Mouse (Mus musculus): ENCODE measurements around the gene Gltp. TPM values are rescaled to one million over a fixed set of nuclear protein-coding genes. Genes with fewer than 3 reads are reported as not detected.
A peak's percentile ranks its signal among the peaks of the same experiment; 100 is the strongest.

Gltp gene
- polyA plus RNA-seq, 1 experiment from 2014 or later: 65.0 TPM

DNA sequence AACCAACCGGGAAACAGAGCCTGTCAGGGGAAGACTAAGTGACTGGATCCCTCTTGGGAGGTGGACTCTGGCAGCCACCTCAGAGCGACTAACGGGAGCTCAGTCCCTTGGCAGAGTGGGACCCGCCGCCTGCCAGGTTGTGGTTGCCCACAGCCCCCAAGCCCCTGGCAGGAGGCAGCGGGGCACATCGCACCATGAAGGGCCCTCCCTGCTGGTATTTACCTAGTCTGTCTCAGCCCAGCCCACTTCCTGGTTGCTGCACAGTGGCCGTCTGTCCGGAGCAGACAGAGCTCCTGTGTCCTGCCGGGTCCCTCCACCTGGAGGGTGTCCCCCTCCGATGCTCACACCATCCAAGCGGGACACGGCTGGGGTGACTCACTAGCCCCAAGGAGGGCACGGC, 39.8 kb downstream of the Gltp start:
- Histone ChIP-seq H3K4me3 (replicated peaks; ENCODE audit: low read depth, low read length) (no peak overlapping the region), H3K36me3 (ENCODE audit: insufficient read depth, low read length) (no peaks in the 10 kb centered on the region), H3K9ac (ENCODE audit: low read depth, low read length) (no peak overlapping the region; the same call in 1 of the 2 replicates), H3K9me3 (replicated peaks; ENCODE audit: low read length) (no peaks in the 10 kb centered on the region), H3K4me1 (replicated peaks; ENCODE audit: insufficient read depth, low read length) (peaks cover 25% of the 10 kb centered on the region), H3K27ac (no peak overlapping the region; the same call in 1 of the 2 replicates), H3K4me2 (ENCODE audit: low read length) (peak overlapping the region; percentile 27; the same call in 1 of the 2 replicates), H3K27me3 (ENCODE audit: insufficient read depth, low read length) (no peaks in the 10 kb centered on the region)
- ATAC-seq (replicated peaks; ENCODE audit: low FRiP score, low read depth) (no peak), DNase-seq (ENCODE audit: low spot score) (no peak)
- TF ChIP-seq CTCF (IDR thresholded peaks at IDR 0.05; ENCODE audit: low read depth): no peak
- 25% methylated on average over 14 of the region's 14 CpGs for WGBS

GRCm38 (mm10) chr5:114648728-114649311, 42.0 kb downstream of the Gltp start:
- no peak overlapping the region for H3K4me2 ChIP-seq (ENCODE audit: low read length)
- peaks cover 25% of the 10 kb centered on the region for H3K4me1 ChIP-seq (replicated peaks; ENCODE audit: insufficient read depth, low read length)
- no peak overlapping the region for H3K4me3 ChIP-seq (replicated peaks; ENCODE audit: low read depth, low read length)
- no peak for TF ChIP-seq CTCF (IDR thresholded peaks at IDR 0.05; ENCODE audit: low read depth)
- no peaks in the 10 kb centered on the region for H3K9me3 ChIP-seq (replicated peaks; ENCODE audit: low read length)
- no peaks in the 10 kb centered on the region for H3K27me3 ChIP-seq (ENCODE audit: insufficient read depth, low read length)
- 56% methylated on average over 11 of the region's 11 CpGs for WGBS
- H3K27ac ChIP-seq: peak overlapping the region; percentile 27; the same call in 1 of the 2 replicates
- 0 out of 2 replicates have a peak overlapping the region, but pooled peaks have one; percentile 5 for H3K9ac ChIP-seq (ENCODE audit: low read depth, low read length)
- ATAC-seq (replicated peaks; ENCODE audit: low FRiP score, low read depth) (peak; percentile 27; the same call in 1 of the 2 replicates), DNase-seq (ENCODE audit: low spot score) (peak; percentile 32)
- no peaks in the 10 kb centered on the region for H3K36me3 ChIP-seq (ENCODE audit: insufficient read depth, low read length)

DNA sequence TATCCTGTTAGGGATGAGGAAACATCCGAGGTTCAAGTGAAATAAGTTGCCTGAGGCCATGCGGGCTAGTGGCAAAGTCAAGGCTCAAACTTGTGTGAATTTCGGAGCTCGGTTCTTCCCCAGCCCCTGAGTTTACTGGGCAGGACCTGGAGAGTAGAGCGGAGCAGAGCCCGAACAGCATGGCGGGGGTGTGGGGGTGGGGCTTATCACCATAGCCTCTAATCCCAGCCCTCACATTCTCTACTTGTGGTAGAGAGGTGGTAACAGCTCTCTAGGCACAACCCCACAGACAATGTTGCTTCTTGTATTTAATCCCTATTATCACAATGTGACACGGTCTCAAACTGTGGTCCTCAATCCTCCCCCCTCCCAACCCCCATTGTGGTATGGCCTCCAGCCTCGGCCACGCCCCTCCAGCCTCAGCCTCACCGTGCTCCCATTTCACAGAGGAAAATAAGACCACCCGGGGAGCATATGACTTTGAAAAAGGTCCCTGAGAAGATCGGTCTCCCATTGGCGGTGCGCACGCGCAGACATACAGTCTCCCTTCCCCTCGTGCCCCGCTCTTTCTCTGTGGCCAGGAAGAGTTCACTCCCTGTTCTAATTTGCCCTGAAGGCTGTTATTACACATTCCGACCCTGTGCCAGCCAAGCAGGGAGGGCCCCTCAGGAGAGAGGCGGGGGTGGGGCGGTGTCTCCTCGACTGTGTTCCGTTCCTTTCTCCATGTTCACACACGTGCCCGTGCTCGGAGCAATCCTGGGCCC, 43.4 kb downstream of the Gltp start:
- H3K9ac ChIP-seq (ENCODE audit: low read depth, low read length): 0 out of 2 replicates have a peak overlapping the region, but pooled peaks have one; percentile 18
- H3K4me3 ChIP-seq (replicated peaks; ENCODE audit: low read depth, low read length): peak overlapping the region; percentile 17; the same call in 1 of the 2 replicates
- no peaks in the 10 kb centered on the region for H3K9me3 ChIP-seq (replicated peaks; ENCODE audit: low read length)
- no peaks in the 10 kb centered on the region for H3K27me3 ChIP-seq (ENCODE audit: insufficient read depth, low read length)
- ATAC-seq (replicated peaks; ENCODE audit: low FRiP score, low read depth): peak; percentile 74
- H3K27ac ChIP-seq: peak overlapping the region; percentile 57
- peak; percentile 76 for DNase-seq (ENCODE audit: low spot score)
- peaks cover 25% of the 10 kb centered on the region for H3K4me1 ChIP-seq (replicated peaks; ENCODE audit: insufficient read depth, low read length)
- H3K4me2 ChIP-seq (ENCODE audit: low read length): peak overlapping the region; percentile 54
- TF ChIP-seq CTCF (IDR thresholded peaks at IDR 0.05; ENCODE audit: low read depth): no peak
- WGBS: 2% methylated on average over 27 of the region's 27 CpGs
- no peaks in the 10 kb centered on the region for H3K36me3 ChIP-seq (ENCODE audit: insufficient read depth, low read length)

DNA sequence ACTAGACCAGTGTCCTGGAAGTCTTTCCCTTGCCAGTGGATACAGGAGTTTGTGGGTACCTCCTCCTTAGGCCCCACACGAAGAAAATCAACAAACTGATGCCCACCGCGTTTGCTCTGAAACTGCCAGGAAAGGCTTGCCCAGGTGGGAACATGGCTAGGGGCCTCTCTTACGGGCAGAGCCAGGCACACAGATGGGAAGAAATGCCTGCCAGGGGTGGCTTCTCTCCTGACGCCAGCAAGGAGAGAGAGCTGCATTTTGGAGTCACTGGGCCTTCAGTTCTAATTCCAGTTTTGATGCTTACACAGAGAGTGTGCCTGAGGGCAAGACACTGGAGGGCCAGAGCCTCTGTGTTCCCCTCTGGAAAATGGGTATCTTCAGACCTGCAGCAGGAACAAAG, 44.9 kb downstream of the Gltp start:
- Histone ChIP-seq H3K4me3 (replicated peaks; ENCODE audit: low read depth, low read length) (no peak overlapping the region), H3K36me3 (ENCODE audit: insufficient read depth, low read length) (no peaks in the 10 kb centered on the region), H3K9ac (ENCODE audit: low read depth, low read length) (no peak overlapping the region), H3K4me2 (ENCODE audit: low read length) (no peak overlapping the region), H3K4me1 (replicated peaks; ENCODE audit: insufficient read depth, low read length) (peaks cover 17% of the 10 kb centered on the region), H3K9me3 (replicated peaks; ENCODE audit: low read length) (no peaks in the 10 kb centered on the region), H3K27ac (no peak overlapping the region), H3K27me3 (ENCODE audit: insufficient read depth, low read length) (no peaks in the 10 kb centered on the region)
- DNase-seq (ENCODE audit: low spot score): no peak
- TF ChIP-seq CTCF (IDR thresholded peaks at IDR 0.05; ENCODE audit: low read depth): no peak
- ATAC-seq (replicated peaks; ENCODE audit: low FRiP score, low read depth): no peak
- WGBS: 90% methylated on average over 5 of the region's 5 CpGs

- Histone ChIP-seq H3K4me2 (ENCODE audit: low read length) (no peak overlapping the region), H3K4me1 (replicated peaks; ENCODE audit: insufficient read depth, low read length) (peaks cover 11% of the 10 kb centered on the region), H3K9ac (ENCODE audit: low read depth, low read length) (no peak overlapping the region), H3K36me3 (ENCODE audit: insufficient read depth, low read length) (no peaks in the 10 kb centered on the region), H3K27ac (no peak overlapping the region), H3K9me3 (replicated peaks; ENCODE audit: low read length) (no peaks in the 10 kb centered on the region), H3K4me3 (replicated peaks; ENCODE audit: low read depth, low read length) (no peak overlapping the region), H3K27me3 (ENCODE audit: insufficient read depth, low read length) (no peaks in the 10 kb centered on the region)
- no peak for ATAC-seq (replicated peaks; ENCODE audit: low FRiP score, low read depth)
- no peak for DNase-seq (ENCODE audit: low spot score)
- 43% methylated on average over 6 of the region's 6 CpGs for WGBS
- no peak for TF ChIP-seq CTCF (IDR thresholded peaks at IDR 0.05; ENCODE audit: low read depth)
These were observed 45.9 kb downstream of the Gltp start for GRCm38 (mm10) chr5:114644918-114645317.

DNA sequence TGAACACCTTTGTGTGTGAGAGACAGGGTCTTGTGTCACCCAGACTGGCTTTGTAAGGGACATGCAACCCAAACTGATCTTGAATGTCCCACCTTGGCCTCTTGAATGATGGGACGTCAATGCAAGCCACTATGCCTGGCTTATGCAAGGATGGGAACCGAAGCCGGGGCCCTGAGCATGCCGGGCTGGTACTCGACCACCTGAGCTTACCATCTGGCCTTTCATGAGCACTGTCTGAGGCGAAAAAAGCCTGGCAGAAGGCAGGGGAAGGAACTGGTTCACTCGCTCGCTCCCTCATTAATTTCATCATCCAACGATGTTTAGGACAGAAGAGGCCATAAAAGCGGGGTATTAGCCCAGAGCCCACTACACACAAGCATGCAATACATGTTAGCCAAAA, 50.0 kb downstream of the Gltp start:
- no peak overlapping the region for H3K4me3 ChIP-seq (replicated peaks; ENCODE audit: low read depth, low read length)
- ATAC-seq (replicated peaks; ENCODE audit: low FRiP score, low read depth) (no peak), DNase-seq (ENCODE audit: low spot score) (no peak)
- H3K4me1 ChIP-seq (replicated peaks; ENCODE audit: insufficient read depth, low read length): no peaks in the 10 kb centered on the region; the same call in 1 of the 2 replicates
- H3K27me3 ChIP-seq (ENCODE audit: insufficient read depth, low read length): no peaks in the 10 kb centered on the region
- H3K9me3 ChIP-seq (replicated peaks; ENCODE audit: low read length): no peaks in the 10 kb centered on the region
- no peaks in the 10 kb centered on the region for H3K36me3 ChIP-seq (ENCODE audit: insufficient read depth, low read length)
- no peak overlapping the region for H3K27ac ChIP-seq
- no peak for TF ChIP-seq CTCF (IDR thresholded peaks at IDR 0.05; ENCODE audit: low read depth)
- 77% methylated on average over 10 of the region's 10 CpGs for WGBS
- no peak overlapping the region for H3K9ac ChIP-seq (ENCODE audit: low read depth, low read length)
- no peak overlapping the region for H3K4me2 ChIP-seq (ENCODE audit: low read length)

All from kidney, postnatal 0 days (tissue).